Mouse (Mus musculus) forebrain, postnatal 0 days (tissue): ENCODE data around the gene Ppip5k2. TPM values are rescaled to one million over a fixed set of nuclear protein-coding genes. Genes with fewer than 3 reads are reported as not detected.

Source experiments
- ATAC-seq: fragments of 200-750 bp; cut with Nextera tagmentation; 2 replicates; pipeline ENCODE4 v1.8.0; 2017; ENCODE audit warnings: mild to moderate bottlenecking, moderate library complexity
- DNase-seq: peaks from one replicate; pipeline ENCODE4 v3.0.0-alpha.2; 2015
- H3K27ac ChIP-seq: fragments of 300-500 bp; sonication (generic); 2 replicates; pipeline ENCODE4 v1.5.1; 2014; ENCODE audit warnings: low read depth, mild to moderate bottlenecking, antibody characterized with exemption, low read length, moderate library complexity, mixed read lengths
- H3K27me3 ChIP-seq: fragments of 300-500 bp; sonication (generic); 2 replicates; pipeline ENCODE4 v1.6.1; 2014; ENCODE audit warnings: mild to moderate bottlenecking, low read length, mixed read lengths; ENCODE audit not compliant: insufficient read depth
- H3K36me3 ChIP-seq: fragments of 300-500 bp; sonication (generic); 2 replicates; pipeline ENCODE4 v1.6.1; 2014; ENCODE audit warnings: mild to moderate bottlenecking, moderate library complexity; ENCODE audit not compliant: insufficient read depth
- H3K4me1 ChIP-seq: fragments of 300-500 bp; sonication (generic); 2 replicates; pipeline ENCODE4 v1.6.1; 2014; ENCODE audit warnings: antibody characterized with exemption; ENCODE audit not compliant: insufficient read depth
- H3K4me2 ChIP-seq: fragments of 300-500 bp; sonication (generic); 2 replicates; pipeline ENCODE4 v1.6.1; 2014; ENCODE audit warnings: low read depth, mild to moderate bottlenecking, moderate library complexity
- H3K4me3 ChIP-seq: fragments of 300-500 bp; sonication (generic); 2 replicates; pipeline ENCODE4 v1.5.1; 2014; ENCODE audit warnings: low read depth, low read length, mixed read lengths
- H3K9ac ChIP-seq: fragments of 300-500 bp; sonication (generic); 2 replicates; pipeline ENCODE4 v1.6.1; 2014; ENCODE audit warnings: mild to moderate bottlenecking
- H3K9me3 ChIP-seq: fragments of 300-500 bp; sonication (generic); 2 replicates; pipeline ENCODE4 v1.6.1; 2016; ENCODE audit warnings: low read length
- CTCF ChIP-seq: sonication (generic); IDR thresholded peaks from 2 replicates; pipeline ENCODE4 v1.5.1; 2016; ENCODE audit warnings: antibody characterized with exemption, control low read depth, low read depth
- WGBS: fragments of 180-500 bp; shearing (Covaris S2); extraction: QIAGEN DNeasy Blood & Tissue Kit; methylation state at CpG from one replicate; pipeline ENCODE4 v1.1.7; 2014; 5-methylcytosine and 5-hydroxymethylcytosine counted together
- polyA plus RNA-seq: library from polyadenylated mRNA; unstranded; fragments of >200 nt; fragmentation: Nextera tagmentation; extraction: Ambion mirVana; gene quantifications from 2 replicates; pipeline ENCODE4 v1.2.1, GENCODE M21; 2015
- total RNA-seq: library from RNA; depleted of rRNA; stranded (reverse); fragments of >200 nt; gene quantifications from 2 replicates; pipeline ENCODE4 v1.2.3, GENCODE M21; 2014

Ppip5k2 gene
- total and polyA plus RNA-seq, 2 experiments from 2014 or later, result 25.0 to 62.0 TPM

- H3K27me3 ChIP-seq, result no peaks in the 10 kb centered on the region
- DNase-seq, result no peak
- H3K27ac ChIP-seq, result no peak overlapping the region
- 83% methylated on average over 7 of the region's 7 CpGs for WGBS
- peaks cover 2% of the 10 kb centered on the region for H3K36me3 ChIP-seq
- no peak overlapping the region for H3K4me3 ChIP-seq
- no peak for TF ChIP-seq CTCF
- no peak for ATAC-seq
- no peaks in the 10 kb centered on the region for H3K4me1 ChIP-seq
- no peak overlapping the region for H3K9ac ChIP-seq
- H3K4me2 ChIP-seq, result no peak overlapping the region
- H3K9me3 ChIP-seq, result no peaks in the 10 kb centered on the region
These were observed 9.6 kb downstream of the Ppip5k2 start for GRCm38 (mm10) chr1:97760598-97760997.

- Histone ChIP-seq H3K9me3 (no peaks in the 10 kb centered on the region), H3K27me3 (no peaks in the 10 kb centered on the region), H3K9ac (no peak overlapping the region), H3K4me1 (no peaks in the 10 kb centered on the region), H3K36me3 (peaks cover 9% of the 10 kb centered on the region), H3K4me3 (no peak overlapping the region), H3K27ac (no peak overlapping the region), H3K4me2 (no peak overlapping the region)
- ATAC-seq (no peak), DNase-seq (no peak)
- no peak for TF ChIP-seq CTCF
These were observed 10.4 kb downstream of the Ppip5k2 start for GRCm38 (mm10) chr1:97759841-97760240.

GRCm38 (mm10) chr1:97754392-97754791 lies 15.8 kb downstream of the Ppip5k2 start:
- Histone ChIP-seq H3K4me3 (no peak overlapping the region), H3K27ac (no peak overlapping the region), H3K9ac (no peak overlapping the region), H3K36me3 (peaks cover 31% of the 10 kb centered on the region), H3K4me1 (no peaks in the 10 kb centered on the region), H3K27me3 (no peaks in the 10 kb centered on the region), H3K9me3 (no peaks in the 10 kb centered on the region), H3K4me2 (no peak overlapping the region)
- DNase-seq (no peak), ATAC-seq (no peak)
- 81% methylated on average over 4 of the region's 4 CpGs for WGBS
- no peak for TF ChIP-seq CTCF

- DNase-seq, result no peak
- Histone ChIP-seq H3K27ac (no peak overlapping the region), H3K4me1 (no peaks in the 10 kb centered on the region), H3K4me2 (no peak overlapping the region), H3K27me3 (no peaks in the 10 kb centered on the region), H3K4me3 (no peak overlapping the region), H3K36me3 (peaks cover 35% of the 10 kb centered on the region), H3K9me3 (no peaks in the 10 kb centered on the region), H3K9ac (no peak overlapping the region)
- no peak for TF ChIP-seq CTCF
- ATAC-seq, result no peak
These were observed 17.0 kb downstream of the Ppip5k2 start for GRCm38 (mm10) chr1:97753216-97753615.

- WGBS, result 95% methylated on average over 3 of the region's 3 CpGs
- no peak for TF ChIP-seq CTCF
These were observed 22.0 kb downstream of the Ppip5k2 start for GRCm38 (mm10) chr1:97748163-97748562.

GRCm38 (mm10) chr1:97746261-97746660 lies 23.9 kb downstream of the Ppip5k2 start:
- H3K27me3 ChIP-seq, result no peaks in the 10 kb centered on the region
- DNase-seq (no peak), ATAC-seq (no peak)
- H3K27ac ChIP-seq, result no peak overlapping the region
- 96% methylated on average over 7 of the region's 7 CpGs for WGBS
- H3K9me3 ChIP-seq, result no peaks in the 10 kb centered on the region
- no peak overlapping the region for H3K4me3 ChIP-seq
- TF ChIP-seq CTCF, result no peak
- H3K36me3 ChIP-seq, result peaks cover 48% of the 10 kb centered on the region
- H3K9ac ChIP-seq, result no peak overlapping the region
- no peaks in the 10 kb centered on the region for H3K4me1 ChIP-seq
- H3K4me2 ChIP-seq, result no peak overlapping the region

More at GRCm38 (mm10) chr1:97748163-97748562, 22.0 kb downstream of the Ppip5k2 start:
- Histone ChIP-seq H3K27ac (no peak overlapping the region), H3K4me1 (no peaks in the 10 kb centered on the region), H3K9me3 (no peaks in the 10 kb centered on the region), H3K4me2 (no peak overlapping the region), H3K27me3 (no peaks in the 10 kb centered on the region), H3K4me3 (no peak overlapping the region), H3K36me3 (peaks cover 49% of the 10 kb centered on the region), H3K9ac (no peak overlapping the region)
- no peak for ATAC-seq
- no peak for DNase-seq

GRCm38 (mm10) chr1:97745712-97746111 lies 24.5 kb downstream of the Ppip5k2 start:
- no peaks in the 10 kb centered on the region for H3K4me1 ChIP-seq
- no peak overlapping the region for H3K4me2 ChIP-seq
- no peak overlapping the region for H3K4me3 ChIP-seq
- H3K36me3 ChIP-seq, result peaks cover 49% of the 10 kb centered on the region
- WGBS, result 92% methylated on average over 4 of the region's 4 CpGs
- H3K27ac ChIP-seq, result no peak overlapping the region
- no peak for ATAC-seq
- no peaks in the 10 kb centered on the region for H3K27me3 ChIP-seq
- no peak for TF ChIP-seq CTCF
- no peaks in the 10 kb centered on the region for H3K9me3 ChIP-seq
- H3K9ac ChIP-seq, result no peak overlapping the region
- DNase-seq, result no peak

DNA sequence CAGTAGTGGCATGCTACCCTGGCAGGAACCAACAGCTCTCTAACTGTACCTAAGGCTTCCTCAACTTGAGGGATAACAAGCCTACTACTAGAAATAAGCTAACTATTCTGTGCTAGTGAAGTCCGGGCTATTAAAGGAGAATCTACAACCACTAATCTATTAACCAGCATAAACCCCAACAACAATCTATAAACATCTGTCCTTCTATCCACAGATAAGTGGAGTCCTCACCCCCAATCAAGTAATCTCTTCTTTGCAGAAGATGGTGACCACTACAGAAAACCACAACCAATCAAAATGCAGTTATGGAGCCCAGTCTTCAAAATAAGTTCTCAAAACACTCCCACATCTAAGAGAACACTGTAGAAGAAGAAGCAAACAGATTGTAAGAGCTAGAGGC lies 27.1 kb downstream of the Ppip5k2 start:
- ATAC-seq, result no peak
- H3K4me1 ChIP-seq, result no peaks in the 10 kb centered on the region
- H3K4me2 ChIP-seq, result no peak overlapping the region
- H3K4me3 ChIP-seq, result no peak overlapping the region
- no peak for TF ChIP-seq CTCF
- H3K27ac ChIP-seq, result no peak overlapping the region
- no peaks in the 10 kb centered on the region for H3K9me3 ChIP-seq
- no peak overlapping the region for H3K9ac ChIP-seq
- H3K27me3 ChIP-seq, result no peaks in the 10 kb centered on the region
- H3K36me3 ChIP-seq, result peaks cover 54% of the 10 kb centered on the region
- no peak for DNase-seq
- 97% methylated on average over 1 of the region's 1 CpGs for WGBS
